Mouse (Mus musculus) G1E (cell line): ENCODE measurements around the gene Terb2. TPM values are rescaled to one million over a fixed set of nuclear protein-coding genes. Genes with fewer than 3 reads are reported as not detected.

Experiments
- ATAC-seq: 2 replicates; pipeline ENCODE4 v1.8.0; 2016; ENCODE audit warnings: mild to moderate bottlenecking; ENCODE audit not compliant: insufficient number of reproducible peaks, poor library complexity, low FRiP score, severe bottlenecking; ENCODE audit errors: extremely low read depth
- DNase-seq: peaks from one replicate; pipeline ENCODE4 v3.0.0; 2012; ENCODE audit warnings: low spot score
- H3K27me3 ChIP-seq: 2 replicates; pipeline ENCODE4 v1.6.1; 2012; ENCODE audit warnings: mild to moderate bottlenecking, low read length, inconsistent platforms; ENCODE audit not compliant: insufficient read depth
- H3K36me3 ChIP-seq: replicated peaks from 2 replicates; pipeline ENCODE3; 2012; ENCODE audit warnings: mild to moderate bottlenecking, inconsistent platforms
- H3K4me1 ChIP-seq: 2 replicates; pipeline ENCODE4 v1.6.1; 2012; ENCODE audit warnings: low read depth, low read length, inconsistent platforms, mixed read lengths; ENCODE audit not compliant: insufficient read depth
- H3K4me3 ChIP-seq: 2 replicates; pipeline ENCODE4 v1.5.1; 2012; ENCODE audit warnings: low read depth, mild to moderate bottlenecking, inconsistent platforms, low read length, moderate library complexity, mixed read lengths
- H3K9me3 ChIP-seq: replicated peaks from 2 replicates; pipeline ENCODE4 v1.6.1; 2012; ENCODE audit warnings: inconsistent platforms
- CTCF ChIP-seq: IDR thresholded peaks from 2 replicates; pipeline ENCODE4 v1.5.1; 2012; ENCODE audit warnings: low read depth, low read length, inconsistent platforms, mixed read lengths
- GATA1 ChIP-seq: IDR thresholded peaks from 2 replicates; pipeline ENCODE4 v1.6.1; 2012; ENCODE audit warnings: borderline replicate concordance, low read length, inconsistent platforms, mixed read lengths
- GATA2 ChIP-seq: IDR thresholded peaks from 2 replicates; pipeline ENCODE4 v1.6.1; 2012; ENCODE audit warnings: low read depth, low read length, inconsistent platforms, borderline replicate concordance
- POLR2AphosphoS5 ChIP-seq: IDR thresholded peaks from 2 replicates; pipeline ENCODE4 v1.6.1; 2012; ENCODE audit warnings: low read depth, low read length, inconsistent platforms; ENCODE audit not compliant: insufficient replicate concordance
- TAL1 ChIP-seq: conservative IDR thresholded peaks from 2 replicates; pipeline ENCODE4 v1.6.1; 2012; ENCODE audit warnings: low read depth, low read length, inconsistent platforms, mixed read lengths
- polyA plus RNA-seq: library from polyadenylated mRNA; stranded (reverse); fragments of >175 nt; gene quantifications from 2 replicates; pipeline ENCODE4 v1.2.3, GENCODE M21; 2012
- total RNA-seq, 2 experiments: library from RNA; stranded (forward) in 1 of 2; stranded (reverse) in 1 of 2; fragments of 200-1000 nt in 1 of 2; fragments of >200 nt in 1 of 2; fragmentation: Nextera tagmentation in 1 of 2; gene quantifications; 2 replicates each; pipeline ENCODE4 v1.2.3; 2014 to 2017

The Terb2 gene
- total and polyA plus RNA-seq, 3 experiments = not detected

DNA sequence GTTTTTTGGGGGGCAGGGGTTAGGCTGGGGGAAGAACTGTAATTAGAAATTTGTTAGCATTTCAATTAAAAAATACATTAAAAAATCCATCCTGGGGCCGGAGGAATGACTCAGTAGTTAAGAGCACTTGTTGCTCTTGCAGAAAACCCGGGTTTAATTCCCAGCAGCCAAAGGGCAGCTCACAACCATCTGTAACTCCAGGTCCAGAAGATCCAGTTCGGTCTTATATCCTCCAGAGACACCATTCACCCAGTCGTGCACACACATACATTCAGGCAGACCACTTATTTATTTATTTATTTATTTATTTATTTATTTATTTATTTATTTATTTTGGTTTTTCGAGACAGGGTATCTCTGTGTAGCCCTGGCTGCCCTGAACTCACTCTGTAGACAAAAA lies 47.3 kb downstream of the Terb2 start:
- ATAC-seq (no peak), DNase-seq (no peak)
- Histone ChIP-seq H3K4me1 (peaks cover 65% of the 10 kb centered on the region), H3K9me3 (no peaks in the 10 kb centered on the region), H3K27me3 (no peaks in the 10 kb centered on the region), H3K36me3 (peaks cover 22% of the 10 kb centered on the region), H3K4me3 (no peak overlapping the region)
- TF ChIP-seq CTCF (no peak), POLR2AphosphoS5 (no peak), TAL1 (no peak), GATA2 (no peak), GATA1 (no peak)

DNA sequence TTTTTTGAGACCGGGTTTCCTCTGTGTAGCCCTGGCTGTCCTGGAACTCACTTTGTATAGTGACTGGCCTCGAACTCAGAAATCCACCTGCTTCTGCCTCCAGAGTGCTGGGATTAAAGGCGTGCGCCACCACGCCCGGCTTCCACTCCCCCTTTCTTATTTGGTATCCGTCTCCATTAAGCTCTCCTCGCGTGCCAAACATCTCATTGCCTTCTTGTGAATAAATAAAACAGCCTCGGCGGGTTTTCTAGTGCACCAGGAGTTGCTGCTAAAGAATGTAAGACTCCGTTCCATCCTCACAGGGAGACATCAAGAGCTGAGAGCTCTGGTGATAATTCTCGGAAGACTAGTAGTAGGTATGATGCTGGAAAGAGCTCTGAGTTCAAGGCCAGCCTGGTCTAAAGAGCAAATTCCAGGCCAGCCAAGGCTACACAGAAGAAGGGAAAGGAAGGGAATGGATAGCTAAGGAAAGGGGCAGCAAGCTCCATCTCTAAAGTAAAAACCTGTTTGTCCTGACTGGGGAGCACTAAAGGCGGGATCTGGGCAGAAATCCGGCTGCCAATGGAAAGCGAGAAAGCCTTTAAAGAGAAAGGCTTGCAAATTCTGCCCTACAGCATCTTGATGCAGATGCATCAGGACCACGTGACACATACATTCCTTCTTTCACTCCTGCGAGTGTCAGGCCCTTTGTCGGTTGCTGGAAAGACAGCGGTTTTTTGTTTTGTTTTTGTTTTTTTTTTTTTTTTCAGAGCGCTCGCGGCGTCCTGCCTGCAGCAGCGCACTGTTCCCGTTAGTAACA lies 47.9 kb downstream of the Terb2 start:
- TF ChIP-seq POLR2AphosphoS5 = no peak
- no peak for TF ChIP-seq TAL1
- no peak for TF ChIP-seq GATA2
- no peak for TF ChIP-seq CTCF
- no peak for TF ChIP-seq GATA1
- DNase-seq (no peak), ATAC-seq (no peak; the same call in 1 of the 2 replicates)
- peak overlapping the region; percentile 76 for H3K4me3 ChIP-seq
- no peaks in the 10 kb centered on the region for H3K27me3 ChIP-seq
- H3K9me3 ChIP-seq = no peaks in the 10 kb centered on the region
- H3K36me3 ChIP-seq = peaks cover 24% of the 10 kb centered on the region
- H3K4me1 ChIP-seq = peaks cover 63% of the 10 kb centered on the region

DNA sequence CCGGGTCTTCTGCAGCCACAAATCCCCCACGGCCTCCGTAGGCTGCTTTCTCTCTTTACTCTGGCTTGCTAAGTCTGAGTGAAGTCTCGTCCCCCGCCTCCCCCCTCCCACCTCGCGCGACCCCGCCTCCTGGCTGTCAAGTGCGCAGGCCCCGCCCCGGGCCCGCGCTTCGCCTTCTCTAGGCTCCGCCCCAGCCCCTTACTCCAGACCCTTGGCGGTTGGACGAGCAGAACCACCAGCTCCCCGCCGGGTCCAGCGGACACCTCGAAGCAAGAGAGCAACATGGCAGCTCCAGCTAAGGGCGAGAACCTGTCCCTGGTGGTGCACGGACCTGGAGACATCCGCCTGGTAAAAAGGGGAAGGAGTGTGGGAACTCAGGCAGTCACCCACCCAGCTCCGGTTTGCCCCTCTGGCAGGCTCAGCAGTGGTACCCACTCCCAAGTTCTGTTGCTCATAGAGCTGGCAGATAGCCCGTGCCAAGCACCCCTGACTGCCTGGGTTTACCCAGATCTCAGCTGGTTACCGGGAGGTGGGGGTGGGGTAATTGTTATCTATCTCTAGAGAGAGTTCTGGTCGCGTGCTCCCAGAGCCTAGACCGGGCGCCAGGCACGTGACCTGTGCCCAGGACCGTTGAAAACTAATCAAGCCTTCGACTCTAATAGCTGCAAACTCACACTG lies 48.7 kb downstream of the Terb2 start, which contains the start of gene Sord:
TSS of gene Sord (plus strand) at position 139 of the 678 bp plus-strand sequence.
- peaks cover 68% of the 10 kb centered on the region for H3K4me1 ChIP-seq
- no peaks in the 10 kb centered on the region for H3K9me3 ChIP-seq
- ATAC-seq = peak; percentile 64
- no peaks in the 10 kb centered on the region for H3K27me3 ChIP-seq
- DNase-seq = peak; percentile 73
- H3K4me3 ChIP-seq = peak within 1 kb of the TSS; percentile 76
- TF ChIP-seq CTCF = no peak
- no peak for TF ChIP-seq GATA2
- TF ChIP-seq TAL1 = no peak
- no peak for TF ChIP-seq GATA1
- TF ChIP-seq POLR2AphosphoS5 = no peak
- peaks cover 28% of the 10 kb centered on the region for H3K36me3 ChIP-seq

DNA sequence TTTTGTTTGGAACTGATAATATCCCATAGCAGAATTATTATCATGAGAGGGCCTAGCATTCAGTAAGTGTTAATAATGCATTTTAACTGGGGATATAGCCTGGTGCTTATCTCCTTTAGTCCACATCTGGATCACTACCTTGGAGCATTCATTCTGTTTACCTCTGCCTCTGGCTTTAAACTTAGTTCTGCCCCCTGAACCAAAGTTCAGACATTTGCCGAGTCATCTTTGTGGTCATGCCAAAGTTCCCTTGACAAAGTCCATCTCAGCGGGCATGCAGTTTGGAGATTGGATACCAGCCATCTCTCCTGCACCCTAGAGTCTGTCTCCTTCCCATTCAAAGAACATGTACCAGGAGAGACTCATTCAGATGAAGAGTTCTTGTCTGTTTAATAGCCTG lies 49.4 kb downstream of the Terb2 start:
- no peaks in the 10 kb centered on the region for H3K9me3 ChIP-seq
- H3K4me1 ChIP-seq = peaks cover 62% of the 10 kb centered on the region
- peaks cover 28% of the 10 kb centered on the region for H3K36me3 ChIP-seq
- DNase-seq (peak; percentile 47), ATAC-seq (peak; percentile 30)
- TF ChIP-seq CTCF = no peak
- TF ChIP-seq GATA2 = no peak
- 0 out of 2 replicates have a peak, but pooled peaks have one; percentile 24 for TF ChIP-seq TAL1
- no peak for TF ChIP-seq POLR2AphosphoS5
- peak overlapping the region; percentile 76 for H3K4me3 ChIP-seq
- no peaks in the 10 kb centered on the region for H3K27me3 ChIP-seq

DNA sequence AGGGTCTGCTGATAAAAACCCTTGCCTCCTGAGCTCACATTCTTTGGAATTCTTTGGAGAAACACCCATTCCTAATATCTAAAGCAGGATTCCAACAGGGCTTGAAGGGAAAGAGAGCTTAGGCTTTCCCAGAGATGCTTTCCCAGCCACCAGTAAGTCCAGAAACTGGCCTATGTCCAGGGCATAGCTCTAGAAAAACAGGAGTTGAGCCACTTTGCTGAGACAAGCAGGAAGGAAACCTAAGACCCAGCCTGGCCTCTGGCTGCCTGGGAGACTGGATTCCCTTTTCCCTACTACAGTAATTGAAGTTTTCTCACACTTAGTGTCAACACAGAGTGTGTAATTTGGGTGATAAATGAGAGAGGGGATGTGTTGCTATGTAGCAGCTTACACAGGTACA lies 50.2 kb downstream of the Terb2 start:
- Histone ChIP-seq H3K36me3 (peaks cover 36% of the 10 kb centered on the region), H3K9me3 (no peaks in the 10 kb centered on the region), H3K4me3 (no peak overlapping the region; the same call in 1 of the 2 replicates), H3K27me3 (no peaks in the 10 kb centered on the region), H3K4me1 (peaks cover 63% of the 10 kb centered on the region)
- ATAC-seq (no peak), DNase-seq (no peak)
- TF ChIP-seq GATA1 (no peak), POLR2AphosphoS5 (no peak), GATA2 (no peak)

DNA sequence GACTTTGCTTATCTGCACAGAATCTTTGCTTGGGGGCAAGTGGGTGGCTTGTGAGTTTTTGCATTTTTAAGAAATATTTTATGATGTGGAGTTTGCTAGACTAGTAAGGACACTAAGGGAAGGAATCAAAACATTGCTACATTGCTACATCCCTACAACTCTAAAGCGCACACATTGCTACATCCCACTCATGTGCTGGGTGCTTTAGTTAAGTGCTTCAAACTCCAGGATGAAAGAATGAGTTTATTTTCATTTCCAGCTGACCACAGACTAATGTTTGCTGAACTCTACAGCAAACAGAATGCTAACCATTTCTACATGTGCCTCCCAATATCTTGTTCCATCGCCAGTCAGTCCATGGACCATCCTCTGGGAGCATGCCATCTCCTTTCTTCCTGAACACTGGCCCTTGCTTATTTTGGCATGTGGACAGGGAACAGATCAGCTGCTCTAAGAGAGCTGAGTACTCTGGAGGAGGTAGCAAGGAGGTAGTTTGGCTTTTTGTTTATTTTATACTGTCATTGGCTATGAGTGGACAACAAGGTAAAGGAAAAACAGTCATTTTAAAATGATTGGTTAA lies 51.9 kb downstream of the Terb2 start:
- DNase-seq = no peak
- Histone ChIP-seq H3K36me3 (peaks cover 44% of the 10 kb centered on the region), H3K9me3 (no peaks in the 10 kb centered on the region), H3K4me1 (peaks cover 60% of the 10 kb centered on the region), H3K4me3 (no peak overlapping the region), H3K27me3 (no peaks in the 10 kb centered on the region)
- TF ChIP-seq TAL1 (no peak), POLR2AphosphoS5 (no peak), CTCF (no peak), GATA1 (no peak), GATA2 (no peak)
- ATAC-seq = no peak
